Mouse (Mus musculus) left cerebral cortex, adult 2 months (tissue): Measurements from ENCODE around the gene Chst11. TPM values are rescaled to one million over a fixed set of nuclear protein-coding genes. Genes with fewer than 3 reads are reported as not detected.

ENCODE experiments used
- DNase-seq, 2 experiments: peaks; one replicate each; pipeline ENCODE4 v3.0.0; 2021 to 2022; ENCODE audit warnings: low spot score in 2 of 2, mixed read lengths in 1 of 2; ENCODE audit errors: extremely low spot score in 1 of 2
- H3K27ac ChIP-seq: fragments of 200-600 bp; 2 replicates; pipeline ENCODE4 v1.8.1; 2022
- H3K4me3 ChIP-seq: fragments of 200-600 bp; 2 replicates; pipeline ENCODE4 v1.8.1; 2022
- CTCF ChIP-seq: fragments of 200-600 bp; IDR thresholded peaks from 2 replicates; pipeline ENCODE4 v1.8.1; 2022; ENCODE audit warnings: antibody characterized with exemption, mild to moderate bottlenecking, moderate library complexity
- intact Hi-C: fragments of 180-260 bp; cut with DNase I; formaldehyde crosslinking; loops from one replicate; pipeline ENCODE4 v1.15.1; 2025
- total RNA-seq, 2 experiments: library from RNA; stranded (reverse); gene quantifications; 2 replicates each; pipeline ENCODE4 v1.2.3; 2021

Gene Chst11
- total RNA-seq, 2 experiments from 2014 or later: 31.1 to 35.0 TPM

DNA sequence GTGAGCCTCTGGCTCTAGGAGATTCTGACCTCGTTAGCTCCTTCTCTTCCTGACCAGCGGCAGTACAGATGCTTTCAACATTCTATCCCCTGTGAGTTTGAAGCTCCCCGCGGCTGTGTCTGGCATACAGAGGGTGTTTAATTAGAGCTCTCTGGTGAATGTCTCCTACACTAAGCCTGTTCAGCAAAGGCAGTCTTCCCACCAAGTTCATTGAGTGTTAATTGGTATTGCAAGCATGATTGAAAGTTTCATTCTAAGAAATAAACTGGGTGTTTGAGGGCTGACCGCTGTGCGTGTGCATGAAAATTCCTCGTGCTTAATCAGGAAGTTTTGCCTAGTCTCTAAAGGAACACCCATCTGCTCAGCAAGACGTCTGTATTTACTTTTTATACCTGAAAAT is 173.0 kb downstream of the Chst11 start:
- DNase-seq: no peak
- intact Hi-C loops: no loop called here
- no peak for TF ChIP-seq CTCF
- Histone ChIP-seq H3K4me3 (no peak overlapping the region), H3K27ac (no peak overlapping the region)

- no peak overlapping the region for H3K27ac ChIP-seq
- no peak for DNase-seq
- intact Hi-C loops: no loop called here
Observed at GRCm38 (mm10) chr10:83159229-83159628, 173.9 kb downstream of the Chst11 start.

DNA sequence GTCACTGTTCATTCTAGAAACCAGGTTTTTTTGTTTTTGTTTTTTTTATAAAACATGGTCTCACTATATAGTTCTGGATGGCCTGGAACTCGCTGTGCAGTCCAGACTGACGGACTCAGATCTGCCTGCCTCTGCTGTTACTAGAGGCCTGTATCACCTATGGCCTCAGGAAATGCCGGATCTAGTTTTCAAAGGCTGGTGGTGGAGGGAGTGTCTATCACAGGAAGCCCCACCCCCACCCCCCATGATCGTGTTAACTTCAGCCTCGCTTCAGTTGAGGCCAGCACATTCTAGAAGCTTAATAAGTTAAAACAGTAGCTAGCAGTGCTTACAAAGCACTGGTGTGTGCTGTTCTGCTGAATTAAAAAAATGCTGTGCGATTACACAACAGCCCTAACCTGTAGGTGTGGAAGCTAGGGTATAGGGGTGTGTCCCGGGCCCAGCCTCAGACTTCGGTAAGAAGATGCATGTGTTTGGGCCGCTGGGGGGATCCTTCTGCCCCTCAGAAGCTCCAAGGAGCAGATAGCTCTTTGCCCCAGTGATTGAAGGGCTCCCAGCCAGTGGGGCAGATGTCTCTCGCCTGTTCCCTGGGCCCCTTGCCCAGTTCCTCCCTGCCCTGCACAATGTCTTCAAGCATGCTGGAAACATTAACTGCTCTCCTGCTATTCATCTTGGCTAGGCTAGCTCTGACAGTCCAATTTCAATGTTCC is 176.5 kb downstream of the Chst11 start:
- intact Hi-C loops: no loop called here
- Histone ChIP-seq H3K27ac (no peak overlapping the region), H3K4me3 (no peak overlapping the region)
- DNase-seq: no peak
- TF ChIP-seq CTCF: no peak

More at GRCm38 (mm10) chr10:83159229-83159628, 173.9 kb downstream of the Chst11 start:
- H3K4me3 ChIP-seq: no peak overlapping the region
- no peak for TF ChIP-seq CTCF

- no peak overlapping the region for H3K27ac ChIP-seq
- no peak for TF ChIP-seq CTCF
Observed at GRCm38 (mm10) chr10:83163946-83164345, 178.6 kb downstream of the Chst11 start.

DNA sequence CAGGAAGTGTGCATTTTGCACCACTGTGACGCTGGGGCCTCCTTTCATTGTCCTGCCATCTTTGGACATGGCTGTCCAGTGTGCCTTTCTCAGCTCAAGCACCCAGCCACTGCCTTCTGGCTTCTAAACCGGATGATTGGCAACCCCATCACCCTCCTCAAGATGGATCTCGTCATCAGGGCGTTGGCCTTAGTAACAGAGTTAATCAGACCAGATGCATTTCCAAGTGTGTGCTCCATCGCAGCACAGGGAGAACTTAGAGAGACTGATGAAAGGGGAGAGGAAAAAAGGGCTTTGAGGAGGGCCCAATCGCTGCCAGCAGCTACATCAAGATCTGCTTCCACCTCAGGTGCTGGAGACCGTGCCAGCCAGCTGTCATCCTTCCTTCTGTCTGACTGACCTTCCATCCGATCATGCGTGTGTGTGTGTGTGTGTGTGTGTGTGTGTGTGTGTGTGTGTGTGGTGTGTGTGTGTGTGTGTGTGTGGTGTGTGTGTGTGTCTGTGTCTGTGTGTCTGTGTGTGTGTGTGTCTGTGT is 179.7 kb downstream of the Chst11 start:
- TF ChIP-seq CTCF: no peak
- Histone ChIP-seq H3K27ac (no peak overlapping the region), H3K4me3 (no peak overlapping the region)
- intact Hi-C loops: no loop called here
- no peak for DNase-seq

More at GRCm38 (mm10) chr10:83163946-83164345, 178.6 kb downstream of the Chst11 start:
- no peak for DNase-seq
- intact Hi-C loops: no loop called here
- no peak overlapping the region for H3K4me3 ChIP-seq

DNA sequence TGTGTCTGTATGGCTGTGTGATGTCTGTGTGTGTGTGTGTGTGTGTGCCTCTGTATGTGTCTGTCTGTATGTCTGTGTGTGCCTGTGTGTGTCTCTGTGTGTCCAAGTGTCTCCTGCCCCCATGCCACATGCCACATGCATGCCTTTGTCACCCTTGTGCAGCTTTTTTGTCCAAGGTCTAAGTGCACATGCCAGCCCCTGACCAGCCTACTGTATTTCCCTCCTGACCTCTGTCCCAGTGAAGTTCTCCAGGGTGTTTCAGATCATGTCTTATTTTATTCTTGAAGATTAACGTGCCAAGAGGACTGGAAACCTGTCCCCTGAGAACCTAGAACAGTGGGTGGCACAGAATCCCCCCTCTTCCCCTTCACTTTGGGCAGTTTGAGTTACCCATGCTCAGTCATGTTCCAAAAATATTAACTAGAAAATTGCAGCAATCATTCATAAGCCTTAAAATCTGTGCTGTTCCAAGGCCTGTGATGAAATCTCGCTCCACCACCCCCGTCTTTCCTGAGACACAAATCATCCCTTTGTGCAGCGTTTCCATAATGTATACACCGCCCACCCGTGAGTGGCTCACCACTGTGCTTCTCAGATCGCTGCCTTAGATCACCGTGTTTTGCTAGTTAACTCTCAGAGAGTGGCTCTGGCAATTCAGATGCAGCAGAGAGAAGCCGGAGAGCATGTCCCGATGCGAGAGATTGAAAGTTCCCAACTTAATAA is 180.4 kb downstream of the Chst11 start:
- TF ChIP-seq CTCF: no peak
- no peak overlapping the region for H3K27ac ChIP-seq
- intact Hi-C loops: no loop called here
- DNase-seq: peak; percentile 25 to 47
- no peak overlapping the region for H3K4me3 ChIP-seq

DNA sequence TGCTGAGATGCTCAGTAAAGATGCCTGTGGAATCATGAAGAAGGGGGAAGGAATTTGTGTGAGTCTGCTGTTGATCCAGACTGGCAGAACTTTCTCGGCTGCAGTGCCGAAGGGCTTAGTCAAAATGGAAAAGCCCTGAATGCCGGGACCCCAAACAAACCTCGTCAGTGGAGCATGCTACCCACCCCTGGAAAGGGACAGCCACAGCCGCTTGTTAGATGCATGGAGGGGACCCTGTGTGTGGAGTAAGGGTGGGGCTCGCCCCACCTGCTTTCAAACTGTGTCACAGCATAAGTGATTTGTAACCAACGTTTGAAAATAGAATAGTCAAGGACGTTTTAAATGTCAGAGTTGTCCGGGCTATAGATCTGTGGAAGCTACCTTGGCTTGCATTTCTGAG is 181.0 kb downstream of the Chst11 start:
- intact Hi-C loops: no loop called here
- no peak for DNase-seq
- Histone ChIP-seq H3K27ac (no peak overlapping the region), H3K4me3 (no peak overlapping the region)
- no peak for TF ChIP-seq CTCF

GRCm38 (mm10) chr10:83167492-83167891 is 182.2 kb downstream of the Chst11 start:
- DNase-seq: no peak
- no peak overlapping the region for H3K4me3 ChIP-seq
- intact Hi-C loops: no loop called here
- no peak for TF ChIP-seq CTCF
- H3K27ac ChIP-seq: no peak overlapping the region

GRCm38 (mm10) chr10:83168303-83169056 is 183.2 kb downstream of the Chst11 start:
- intact Hi-C loops: no loop called here

DNA sequence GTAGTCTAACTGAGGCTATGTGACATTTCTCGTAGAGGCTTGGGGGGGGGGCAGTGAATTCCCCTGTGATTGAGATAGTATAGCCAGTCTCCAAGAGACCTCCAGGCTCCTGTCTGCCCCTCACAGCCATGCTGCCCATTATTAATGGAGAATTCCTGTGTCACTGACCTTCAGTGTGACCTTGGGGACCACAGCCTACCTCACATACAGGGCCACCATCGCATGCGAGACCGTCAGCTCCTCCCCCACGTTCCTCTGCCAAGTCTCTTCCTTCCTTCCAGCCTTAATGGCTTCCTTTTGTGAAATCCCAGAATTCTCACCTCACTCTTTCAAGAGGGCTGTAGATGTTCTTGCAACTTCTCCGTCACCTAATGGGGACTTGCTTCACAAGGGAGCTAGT is 184.3 kb downstream of the Chst11 start:
- no peak for TF ChIP-seq CTCF
- DNase-seq: no peak
- intact Hi-C loops: no loop called here
- Histone ChIP-seq H3K27ac (no peak overlapping the region), H3K4me3 (no peak overlapping the region)

More at GRCm38 (mm10) chr10:83168303-83169056, 183.2 kb downstream of the Chst11 start:
- Histone ChIP-seq H3K4me3 (no peak overlapping the region), H3K27ac (no peak overlapping the region)
- TF ChIP-seq CTCF: no peak
- DNase-seq: no peak

DNA sequence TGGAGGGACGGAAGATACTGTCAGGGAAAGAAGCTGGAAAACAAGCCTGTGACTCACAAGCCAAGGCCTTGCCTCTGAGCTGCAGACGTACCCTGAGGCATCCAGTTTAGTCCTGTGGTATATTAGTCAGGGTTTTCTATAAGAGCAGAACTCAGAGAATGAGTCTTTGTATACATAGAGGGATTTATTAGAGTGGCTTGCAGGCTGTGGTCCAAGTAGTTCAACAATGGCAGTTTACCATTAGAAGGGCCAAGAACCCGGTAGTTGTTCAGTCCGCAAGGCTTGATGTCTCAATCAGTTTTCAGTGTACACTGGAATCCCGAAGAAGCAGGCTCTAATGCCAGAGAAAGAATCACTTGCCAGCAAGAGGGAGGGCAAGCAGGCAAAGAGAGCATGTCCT is 192.9 kb downstream of the Chst11 start:
- Histone ChIP-seq H3K4me3 (no peak overlapping the region), H3K27ac (no peak overlapping the region)
- intact Hi-C loops: no loop called here
- TF ChIP-seq CTCF: no peak
- DNase-seq: no peak

DNA sequence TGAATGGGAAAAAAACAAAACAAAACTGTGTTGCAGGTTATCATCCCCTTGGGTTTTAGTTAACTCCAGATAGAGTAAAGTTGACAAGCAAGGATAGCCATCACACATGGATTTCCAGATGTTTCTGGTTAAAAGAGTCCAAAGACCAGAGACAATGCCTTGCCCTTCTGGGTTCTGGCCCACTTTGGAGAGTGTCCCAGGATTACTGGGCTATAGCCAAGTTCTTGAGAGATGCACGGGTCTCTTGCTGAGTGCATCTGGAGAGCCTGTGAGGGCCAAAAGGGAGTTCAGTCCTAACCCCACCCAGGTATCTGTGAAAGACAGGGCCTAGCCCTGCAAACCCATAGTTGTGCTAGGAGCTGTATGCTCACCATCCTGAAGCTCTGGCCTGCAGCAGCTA is 193.4 kb downstream of the Chst11 start:
- no peak overlapping the region for H3K27ac ChIP-seq
- DNase-seq: no peak
- no peak for TF ChIP-seq CTCF
- intact Hi-C loops: no loop called here
- H3K4me3 ChIP-seq: no peak overlapping the region
